Mouse (Mus musculus): ENCODE data around the gene Itsn1.

Gene Itsn1

GRCm38 (mm10) chr16:91903801-91904506 is 174.9 kb downstream of the Itsn1 start:
- in situ Hi-C loops (cut with MboI, MseI), result loop anchor here (5.0 kb wide), 1 partner anchor 182 kb away; no protein-coding TSS in a partner anchor

GRCm38 (mm10) chr16:91905127-91905860 is 176.2 kb downstream of the Itsn1 start:
- in situ Hi-C loops (cut with MboI, MseI), result no loop called here

GRCm38 (mm10) chr16:91905987-91906386 is 176.9 kb downstream of the Itsn1 start:
- in situ Hi-C loops (cut with MboI, MseI), result no loop called here

GRCm38 (mm10) chr16:91906672-91907071 is 177.6 kb downstream of the Itsn1 start:
- in situ Hi-C loops (cut with MboI, MseI), result no loop called here

GRCm38 (mm10) chr16:91907158-91907557 is 178.1 kb downstream of the Itsn1 start:
- in situ Hi-C loops (cut with MboI, MseI), result no loop called here

- in situ Hi-C loops (cut with MboI, MseI), result loop anchor here (10.0 kb wide), 1 partner anchor 215 kb away; no protein-coding TSS in a partner anchor
Observed at GRCm38 (mm10) chr16:91909569-91910335, 180.7 kb downstream of the Itsn1 start.

- in situ Hi-C loops (cut with MboI, MseI), result loop anchor here (10.0 kb wide), 1 partner anchor 223 kb away; no protein-coding TSS in a partner anchor
Observed at GRCm38 (mm10) chr16:91917631-91918096, 188.6 kb downstream of the Itsn1 start.

GRCm38 (mm10) chr16:91918461-91918860 is 189.4 kb downstream of the Itsn1 start:
- in situ Hi-C loops (cut with MboI, MseI), result loop anchor here (10.0 kb wide), 1 partner anchor 224 kb away; no protein-coding TSS in a partner anchor

- in situ Hi-C loops (cut with MboI, MseI), result loop anchor here (10.0 kb wide), 1 partner anchor 224 kb away; no protein-coding TSS in a partner anchor
Observed at GRCm38 (mm10) chr16:91919056-91919455, 190.0 kb downstream of the Itsn1 start.

GRCm38 (mm10) chr16:91921340-91921739 is 192.3 kb downstream of the Itsn1 start:
- in situ Hi-C loops (cut with MboI, MseI), result no loop called here

- in situ Hi-C loops (cut with MboI, MseI), result no loop called here
Observed at GRCm38 (mm10) chr16:91922939-91923338, 193.9 kb downstream of the Itsn1 start.

GRCm38 (mm10) chr16:91924426-91924825 is 195.3 kb downstream of the Itsn1 start:
- in situ Hi-C loops (cut with MboI, MseI), result no loop called here

GRCm38 (mm10) chr16:91927911-91928630 is 199.0 kb downstream of the Itsn1 start:
- in situ Hi-C loops (cut with MboI, MseI), result no loop called here

- in situ Hi-C loops (cut with MboI, MseI), result loop anchor here (5.0 kb wide), 1 partner anchor 126 kb away; the partner anchor contains the start of genes Gm49711, Mrps6 and Slc5a3
Observed at GRCm38 (mm10) chr16:91931078-91932013, 202.3 kb downstream of the Itsn1 start.

- in situ Hi-C loops (cut with MboI, MseI), result loop anchor here (5.0 kb wide), 1 partner anchor 125 kb away; the partner anchor contains the start of genes Gm49711, Mrps6 and Slc5a3
Observed at GRCm38 (mm10) chr16:91932082-91932690, 203.1 kb downstream of the Itsn1 start.

GRCm38 (mm10) chr16:91932843-91933518 is 203.9 kb downstream of the Itsn1 start:
- in situ Hi-C loops (cut with MboI, MseI), result loop anchor here (5.0 kb wide), 1 partner anchor 124 kb away; the partner anchor contains the start of genes Gm49711, Mrps6 and Slc5a3

- in situ Hi-C loops (cut with MboI, MseI), result loop anchor here (5.0 kb wide), 1 partner anchor 347 kb away; no protein-coding TSS in a partner anchor
Observed at GRCm38 (mm10) chr16:91935108-91935507, 206.0 kb downstream of the Itsn1 start.

GRCm38 (mm10) chr16:91935726-91936125 is 206.6 kb downstream of the Itsn1 start:
- in situ Hi-C loops (cut with MboI, MseI), result loop anchor here (5.0 kb wide), 1 partner anchor 347 kb away; no protein-coding TSS in a partner anchor
